Mouse (Mus musculus): ENCODE results near the gene Nup62. TPM values are rescaled to one million over a fixed set of nuclear protein-coding genes. Genes with fewer than 3 reads are reported as not detected.

Nup62 gene
- polyA plus RNA-seq (2012; fragmentation: generic; extraction: Trizol), result 102 TPM
- long read RNA-seq, experiment 1, transcript Nup62-201 (2 exons, 2,722 nt), result major isoform, 44 of 53 reads
- long read RNA-seq, experiment 1, partial matches to known transcripts, result 9 of 53 reads
- long read RNA-seq, experiment 1, other reads (novel, unspliced or antisense), result 0 of 53 reads
- long read RNA-seq, experiment 2, transcript Nup62-204 (2 exons, 715 nt), result minor isoform, 7 of 580 reads
- long read RNA-seq, experiment 2, transcript Nup62-201 (2 exons, 2,722 nt), result major isoform, 512 of 580 reads
- long read RNA-seq, experiment 2, partial matches to known transcripts, result 52 of 580 reads
- long read RNA-seq, experiment 2, other reads (novel, unspliced or antisense), result 7 of 580 reads

DNA sequence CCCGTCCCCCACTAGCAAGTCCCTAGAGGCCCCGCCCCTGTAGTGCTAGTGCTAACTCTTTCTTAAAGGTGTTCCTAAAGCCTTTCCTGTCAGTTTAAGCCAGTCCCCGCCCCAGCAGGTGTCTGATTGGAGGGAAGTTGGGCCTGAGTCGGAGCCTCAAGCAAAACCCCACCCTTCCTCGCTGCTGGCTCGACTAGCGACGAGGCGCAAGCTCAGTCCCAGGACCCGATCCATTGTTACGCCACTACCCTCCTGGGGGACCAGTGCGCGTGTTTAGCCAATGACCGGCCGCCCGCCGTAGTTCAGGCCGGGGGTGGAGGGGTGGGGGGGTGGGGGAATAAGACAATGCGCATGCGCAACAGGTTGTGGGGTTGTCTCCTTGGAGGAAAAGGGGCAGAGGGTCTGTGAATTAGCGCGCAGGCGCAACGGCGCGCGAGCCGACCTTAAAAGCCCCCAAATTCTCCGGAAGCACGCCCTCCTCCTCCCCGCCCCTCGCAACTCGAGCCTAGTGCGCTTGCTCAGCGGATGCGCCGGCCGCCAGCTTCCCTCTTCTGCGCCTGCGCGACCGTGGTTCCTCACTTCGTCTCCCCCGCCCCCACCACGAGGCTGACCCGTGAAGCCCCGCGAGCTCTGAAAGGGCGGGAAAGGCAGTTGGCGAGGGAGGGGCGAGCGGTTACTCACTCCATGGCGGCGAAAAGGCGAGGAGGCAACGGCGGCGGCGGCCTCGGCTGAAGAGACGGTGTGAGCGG, at the start of gene Nup62, which contains the start of gene Il4i1:
Gene Nup62, plus strand, starts transcription at position 368 of the 749 bp plus-strand sequence.
Gene Il4i1, plus strand, starts transcription at position 667 of the 749 bp plus-strand sequence.
- Histone ChIP-seq H3K79me2 (ENCODE audit: control insufficient read depth, insufficient read depth) (peaks cover 64% of the 10 kb centered on the region), H3K4me3 (ENCODE audit: insufficient read depth, poor library complexity, severe bottlenecking) (peak within 1 kb of the TSS; percentile 65), H3ac (ENCODE audit: control insufficient read depth, insufficient read length, low read depth) (peak within 1 kb of the TSS; percentile 88), H3K79me3 (ENCODE audit: low read depth) (peaks cover 47% of the 10 kb centered on the region), H3K27me3 (ENCODE audit: control insufficient read depth, insufficient read depth, insufficient read length) (no peaks in the 10 kb centered on the region), H3K36me3 (ENCODE audit: control insufficient read depth, insufficient read depth) (peaks cover 51% of the 10 kb centered on the region)
- TF ChIP-seq MAX (IDR thresholded peaks at IDR 0.05) (peak; percentile 81), USF1 (IDR thresholded peaks at IDR 0.05; ENCODE audit: low read depth) (no peak)

DNA sequence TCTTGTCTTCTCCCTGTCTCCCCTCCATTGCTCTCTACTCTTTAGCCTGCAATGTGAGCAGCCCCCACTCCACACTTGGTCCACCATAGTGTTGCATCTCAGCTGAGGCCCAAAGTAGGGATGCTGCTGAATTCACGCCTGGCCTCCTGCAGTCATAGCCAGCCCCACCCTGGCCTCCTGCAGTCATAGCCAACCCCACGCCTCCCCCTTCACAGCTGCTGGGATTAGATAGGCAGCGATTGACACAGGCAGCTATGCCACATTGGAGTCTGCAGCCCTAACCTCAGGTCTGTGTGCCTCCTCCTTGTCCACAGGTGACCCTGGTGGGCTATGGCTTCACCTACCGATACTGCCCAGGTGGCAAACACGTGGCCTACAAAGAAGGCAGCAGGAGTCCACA, 47.8 kb upstream of the Nup62 start:
- H3K79me2 ChIP-seq (ENCODE audit: control insufficient read depth, insufficient read depth), result no peaks in the 10 kb centered on the region
- no peaks in the 10 kb centered on the region for H3K79me3 ChIP-seq (ENCODE audit: low read depth)
- peaks cover 5% of the 10 kb centered on the region for H3K36me3 ChIP-seq (ENCODE audit: control insufficient read depth, insufficient read depth)
- no peak overlapping the region for H3ac ChIP-seq (ENCODE audit: control insufficient read depth, insufficient read length, low read depth)
- TF ChIP-seq CEBPB (IDR thresholded peaks at IDR 0.05; ENCODE audit: low read depth) (no peak), MYOG (IDR thresholded peaks at IDR 0.05; ENCODE audit: control insufficient read depth, extremely low read depth, insufficient read length) (no peak), MAX (IDR thresholded peaks at IDR 0.05) (no peak), FOSL1 (IDR thresholded peaks at IDR 0.05; ENCODE audit: insufficient read depth, low read length, poor library complexity, severe bottlenecking) (no peak), MYOD1 (IDR thresholded peaks at IDR 0.05; ENCODE audit: control insufficient read depth, insufficient read length, low read depth) (no peak), USF1 (IDR thresholded peaks at IDR 0.05; ENCODE audit: low read depth) (no peak), CTCF (IDR thresholded peaks at IDR 0.05; ENCODE audit: control insufficient read depth, insufficient read depth, insufficient read length) (no peak)
- no peak overlapping the region for H3K4me3 ChIP-seq (ENCODE audit: insufficient read depth, poor library complexity, severe bottlenecking)
- H3K27me3 ChIP-seq (ENCODE audit: control insufficient read depth, insufficient read depth, insufficient read length), result no peaks in the 10 kb centered on the region

DNA sequence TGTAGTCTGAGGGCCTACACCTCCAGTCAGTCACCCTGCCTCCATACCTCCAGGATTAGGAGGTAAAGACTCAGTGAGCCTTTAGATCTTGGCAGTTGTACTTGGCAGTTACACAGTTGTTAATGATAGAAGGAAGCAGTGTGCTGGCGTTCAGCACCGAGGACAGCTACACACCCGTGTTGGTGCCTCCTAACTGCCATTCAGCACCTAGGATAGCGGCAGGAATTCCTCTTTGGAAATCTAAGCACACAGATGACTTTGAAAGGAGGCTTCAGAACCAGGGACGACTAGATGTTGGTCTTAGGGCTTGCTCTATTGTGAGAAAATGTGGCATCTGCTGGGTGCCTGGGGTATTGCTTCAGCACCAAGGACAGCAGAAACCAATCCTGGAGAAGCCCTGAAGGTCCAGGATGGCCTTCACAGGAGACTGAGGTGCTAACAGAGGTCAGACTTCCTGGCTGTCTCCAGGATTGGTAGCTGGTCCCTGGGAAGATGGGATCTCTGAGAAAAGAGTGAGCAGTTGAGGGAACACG, 45.8 kb upstream of the Nup62 start:
- Histone ChIP-seq H3K79me3 (ENCODE audit: low read depth) (no peaks in the 10 kb centered on the region), H3K79me2 (ENCODE audit: control insufficient read depth, insufficient read depth) (no peaks in the 10 kb centered on the region), H3K4me3 (ENCODE audit: insufficient read depth, poor library complexity, severe bottlenecking) (no peak overlapping the region), H3ac (ENCODE audit: control insufficient read depth, insufficient read length, low read depth) (no peak overlapping the region), H3K27me3 (ENCODE audit: control insufficient read depth, insufficient read depth, insufficient read length) (no peaks in the 10 kb centered on the region), H3K36me3 (ENCODE audit: control insufficient read depth, insufficient read depth) (peaks cover 9% of the 10 kb centered on the region)
- TF ChIP-seq CEBPB (IDR thresholded peaks at IDR 0.05; ENCODE audit: low read depth) (no peak), MYOG (IDR thresholded peaks at IDR 0.05; ENCODE audit: control insufficient read depth, extremely low read depth, insufficient read length) (no peak), MAX (IDR thresholded peaks at IDR 0.05) (peak; percentile 95), FOSL1 (IDR thresholded peaks at IDR 0.05; ENCODE audit: insufficient read depth, low read length, poor library complexity, severe bottlenecking) (no peak), MYOD1 (IDR thresholded peaks at IDR 0.05; ENCODE audit: control insufficient read depth, insufficient read length, low read depth) (no peak)

DNA sequence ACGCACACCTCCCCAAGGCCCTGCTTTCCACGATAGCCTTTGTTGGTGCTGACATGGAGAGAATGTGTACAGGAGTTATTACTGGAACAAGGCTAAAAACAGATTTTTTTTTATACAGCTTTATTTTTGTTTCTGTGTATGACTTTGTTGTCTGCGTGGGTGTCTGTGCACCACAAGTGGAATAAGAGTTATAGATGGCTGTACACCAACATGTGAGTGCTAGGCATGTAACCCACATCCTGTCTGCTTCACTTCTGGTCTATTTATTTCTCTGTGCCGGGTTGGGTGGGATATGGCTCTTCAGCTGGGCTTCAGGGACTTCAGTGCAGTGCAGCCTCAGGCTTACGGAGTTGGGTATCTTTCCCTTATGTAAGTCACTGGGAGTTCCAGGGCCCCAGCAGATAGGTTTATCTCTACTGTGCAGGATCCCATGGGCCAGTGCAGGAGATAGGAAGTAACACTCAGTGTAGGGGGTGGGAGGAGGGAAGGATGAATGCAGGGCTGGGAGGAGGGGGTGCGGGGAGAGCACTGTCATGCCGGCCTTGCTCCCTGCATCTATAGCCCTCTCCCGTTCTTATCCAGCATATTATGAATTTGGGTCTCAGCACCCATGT, 43.2 kb upstream of the Nup62 start:
- Histone ChIP-seq H3K79me3 (ENCODE audit: low read depth) (no peaks in the 10 kb centered on the region), H3K36me3 (ENCODE audit: control insufficient read depth, insufficient read depth) (peaks cover 9% of the 10 kb centered on the region), H3K4me3 (ENCODE audit: insufficient read depth, poor library complexity, severe bottlenecking) (no peak overlapping the region), H3K79me2 (ENCODE audit: control insufficient read depth, insufficient read depth) (no peaks in the 10 kb centered on the region), H3ac (ENCODE audit: control insufficient read depth, insufficient read length, low read depth) (no peak overlapping the region), H3K27me3 (ENCODE audit: control insufficient read depth, insufficient read depth, insufficient read length) (no peaks in the 10 kb centered on the region)
- TF ChIP-seq CTCF (IDR thresholded peaks at IDR 0.05; ENCODE audit: control insufficient read depth, insufficient read depth, insufficient read length) (no peak), MAX (IDR thresholded peaks at IDR 0.05) (no peak), MYOG (IDR thresholded peaks at IDR 0.05; ENCODE audit: control insufficient read depth, extremely low read depth, insufficient read length) (no peak), FOSL1 (IDR thresholded peaks at IDR 0.05; ENCODE audit: insufficient read depth, low read length, poor library complexity, severe bottlenecking) (no peak), USF1 (IDR thresholded peaks at IDR 0.05; ENCODE audit: low read depth) (no peak), MYOD1 (IDR thresholded peaks at IDR 0.05; ENCODE audit: control insufficient read depth, insufficient read length, low read depth) (no peak), CEBPB (IDR thresholded peaks at IDR 0.05; ENCODE audit: low read depth) (no peak)

DNA sequence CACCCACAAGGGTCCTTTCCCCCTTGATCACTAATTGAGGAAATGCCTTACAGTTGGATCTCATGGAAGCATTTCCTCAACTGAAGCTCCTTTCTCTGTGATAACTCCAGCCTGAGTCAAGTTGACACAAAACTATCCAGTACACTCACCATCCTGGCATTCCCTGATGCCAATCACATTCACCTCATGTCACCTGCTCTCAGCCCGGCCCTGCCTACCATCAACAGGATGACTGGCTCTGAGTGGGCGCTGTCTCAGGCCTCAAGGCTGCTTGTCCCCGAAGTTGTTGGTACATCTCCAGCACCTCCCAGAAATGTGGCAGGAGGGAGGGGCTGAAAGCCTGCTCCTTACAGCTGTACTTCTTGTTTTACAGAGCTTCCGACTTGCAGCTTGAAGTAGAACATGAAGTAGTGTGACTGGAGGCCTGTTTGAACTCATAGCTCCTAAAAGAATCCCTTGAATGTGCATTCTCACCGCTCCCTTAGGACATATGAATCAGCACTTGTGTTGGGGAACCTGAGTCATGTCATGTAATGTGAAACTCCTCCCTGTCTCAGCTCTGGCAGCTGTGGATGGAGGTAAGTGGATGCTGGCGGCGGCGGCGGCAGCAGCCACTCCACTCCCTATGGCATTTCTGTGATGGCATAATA, 38.9 kb upstream of the Nup62 start:
- Histone ChIP-seq H3K79me2 (ENCODE audit: control insufficient read depth, insufficient read depth) (no peaks in the 10 kb centered on the region), H3ac (ENCODE audit: control insufficient read depth, insufficient read length, low read depth) (no peak overlapping the region), H3K27me3 (ENCODE audit: control insufficient read depth, insufficient read depth, insufficient read length) (no peaks in the 10 kb centered on the region), H3K36me3 (ENCODE audit: control insufficient read depth, insufficient read depth) (peaks cover 4% of the 10 kb centered on the region), H3K4me3 (ENCODE audit: insufficient read depth, poor library complexity, severe bottlenecking) (no peak overlapping the region), H3K79me3 (ENCODE audit: low read depth) (no peaks in the 10 kb centered on the region)
- TF ChIP-seq FOSL1 (IDR thresholded peaks at IDR 0.05; ENCODE audit: insufficient read depth, low read length, poor library complexity, severe bottlenecking) (peak; percentile 25), USF1 (IDR thresholded peaks at IDR 0.05; ENCODE audit: low read depth) (no peak), CEBPB (IDR thresholded peaks at IDR 0.05; ENCODE audit: low read depth) (no peak), MYOG (IDR thresholded peaks at IDR 0.05; ENCODE audit: control insufficient read depth, extremely low read depth, insufficient read length) (no peak), CTCF (IDR thresholded peaks at IDR 0.05; ENCODE audit: control insufficient read depth, insufficient read depth, insufficient read length) (no peak), MAX (IDR thresholded peaks at IDR 0.05) (no peak), MYOD1 (IDR thresholded peaks at IDR 0.05; ENCODE audit: control insufficient read depth, insufficient read length, low read depth) (peak; percentile 16)
